Mouse (Mus musculus) lung, postnatal 25 days (tissue): Measurements from ENCODE around the gene Alox12e.
"Not testable (repeated sequence)": the region's sequence is repeated elsewhere in the genome, so short reads cannot be mapped to it uniquely, and the experiment has no call there.

Source experiments
- DNase-seq: peaks from one replicate; pipeline ENCODE4 v3.0.0; 2022; ENCODE audit warnings: low spot score

The Alox12e gene

DNA sequence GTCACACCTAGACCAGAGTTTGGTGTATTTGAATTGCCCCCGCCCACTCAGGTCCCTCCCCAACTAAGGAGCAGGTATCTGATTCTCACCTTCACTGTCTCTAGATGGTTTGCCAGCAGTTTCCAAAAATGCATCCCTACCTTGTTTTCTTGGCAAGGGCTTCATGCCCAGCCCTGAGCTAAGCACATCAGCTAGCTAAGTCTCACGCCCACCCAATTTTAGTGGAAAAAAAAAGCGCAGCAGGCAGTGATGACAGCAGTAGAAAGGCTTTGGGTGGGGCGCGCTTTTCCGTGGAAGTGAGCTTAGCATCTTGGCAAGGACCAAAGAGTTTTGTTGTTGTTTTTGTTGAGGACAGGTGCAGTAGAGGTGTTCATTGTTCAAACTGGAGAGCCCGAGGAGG is at the start of gene Alox12e:
Gene Alox12e (minus strand): TSS at position 101 of the 400 bp plus-strand sequence.
- no peak for DNase-seq

DNA sequence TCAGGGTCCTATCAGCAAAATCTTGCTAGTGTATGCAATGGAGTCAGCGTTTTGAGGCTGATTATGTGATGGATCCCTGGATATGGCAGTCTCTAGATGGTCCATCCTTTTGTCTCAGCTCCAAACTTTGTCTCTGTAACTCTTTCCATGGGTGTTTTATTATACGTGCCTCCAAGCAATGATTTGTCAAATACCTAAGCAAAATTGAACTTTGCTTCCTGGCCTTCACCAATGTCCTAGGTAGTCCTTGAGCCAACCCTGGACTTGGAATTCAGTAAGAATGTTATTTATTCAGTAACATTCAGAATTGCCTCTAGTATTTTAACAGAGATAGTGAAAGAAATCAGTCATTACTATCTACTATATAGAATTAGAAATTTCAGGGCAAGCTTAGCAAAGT is 46.2 kb upstream of the Alox12e start:
- DNase-seq, result not testable (repeated sequence)

DNA sequence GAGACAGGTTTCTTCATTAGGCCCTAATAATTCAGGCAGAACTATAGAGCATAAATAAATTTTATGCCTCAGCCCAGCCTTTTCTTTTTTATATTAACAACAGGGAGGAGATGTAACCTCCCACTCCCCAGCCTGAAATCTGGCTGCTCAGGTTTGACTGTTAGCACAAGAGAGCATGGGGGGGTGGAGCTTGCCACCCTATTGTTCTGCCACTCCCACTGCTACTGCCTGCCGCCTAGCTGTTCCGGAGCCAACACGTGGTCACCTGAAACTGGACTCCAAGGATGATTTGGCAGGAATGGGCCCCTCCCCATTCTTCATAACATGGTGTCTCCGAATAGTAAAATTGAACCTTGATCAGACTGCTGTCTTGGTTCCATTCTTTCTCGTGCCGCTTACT is 45.3 kb upstream of the Alox12e start:
- not testable (repeated sequence) for DNase-seq

DNA sequence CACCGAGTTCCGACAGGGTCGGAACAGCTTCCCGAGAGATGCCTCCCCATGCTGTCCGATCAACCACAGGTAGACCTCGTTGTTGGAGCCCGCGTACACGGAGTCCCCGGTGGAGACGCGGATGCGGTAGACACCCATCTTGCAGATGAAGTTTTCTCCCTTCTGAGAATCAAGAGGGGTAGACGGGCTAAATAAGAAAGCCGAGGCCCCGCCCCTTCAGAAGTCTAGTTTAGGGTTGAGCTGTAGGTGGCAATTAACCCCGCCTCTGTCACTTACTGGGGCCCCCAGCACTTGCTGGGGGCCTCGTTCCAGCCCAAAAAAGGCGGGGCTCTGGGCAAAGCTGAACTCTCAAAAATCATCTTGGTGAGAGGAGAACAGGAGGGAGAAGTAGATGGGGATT is 29.4 kb upstream of the Alox12e start, which contains the start of gene Alox15:
Gene Alox15 (minus strand): TSS at position 164 of the 400 bp plus-strand sequence.
- peak; percentile 4 for DNase-seq

DNA sequence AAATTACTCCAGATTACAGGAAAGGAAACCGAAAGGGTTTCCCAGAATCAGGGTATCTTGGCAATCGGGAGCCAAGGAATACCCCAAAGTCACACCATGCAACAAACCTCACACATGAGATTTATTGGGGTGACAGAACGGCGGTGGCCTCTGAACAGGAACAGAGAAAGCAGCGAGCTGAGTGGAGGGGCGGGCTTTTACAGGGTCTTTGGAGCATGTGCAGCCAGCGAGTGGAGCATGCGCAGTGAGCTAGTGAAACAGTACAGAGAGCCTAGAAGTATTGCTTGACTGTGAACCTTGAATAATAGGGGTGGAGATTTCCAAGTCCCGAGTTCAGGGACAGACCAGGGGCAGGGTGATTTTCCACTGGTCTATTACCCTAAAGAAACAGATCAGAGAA is 26.2 kb upstream of the Alox12e start:
- DNase-seq, result no peak

DNA sequence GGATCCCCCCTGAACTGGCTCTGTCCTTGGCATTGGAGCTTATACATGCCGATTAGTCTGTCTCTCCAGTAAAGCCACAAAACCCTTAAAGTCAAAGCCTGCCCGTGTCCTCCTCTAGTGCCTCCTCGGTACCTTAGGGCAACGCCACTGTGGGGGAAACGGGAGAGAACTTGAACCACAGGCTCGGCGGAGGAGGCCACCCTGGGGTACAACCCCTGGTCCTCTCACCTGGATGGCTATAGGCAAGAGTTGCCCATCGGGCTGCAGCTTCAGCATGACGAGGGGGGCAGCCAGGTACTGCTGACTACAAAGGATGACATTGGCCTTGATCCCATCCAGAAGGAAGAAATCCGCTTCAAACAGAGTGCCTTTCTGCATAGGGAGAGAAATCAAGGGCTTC is 25.4 kb upstream of the Alox12e start:
- DNase-seq, result no peak

DNA sequence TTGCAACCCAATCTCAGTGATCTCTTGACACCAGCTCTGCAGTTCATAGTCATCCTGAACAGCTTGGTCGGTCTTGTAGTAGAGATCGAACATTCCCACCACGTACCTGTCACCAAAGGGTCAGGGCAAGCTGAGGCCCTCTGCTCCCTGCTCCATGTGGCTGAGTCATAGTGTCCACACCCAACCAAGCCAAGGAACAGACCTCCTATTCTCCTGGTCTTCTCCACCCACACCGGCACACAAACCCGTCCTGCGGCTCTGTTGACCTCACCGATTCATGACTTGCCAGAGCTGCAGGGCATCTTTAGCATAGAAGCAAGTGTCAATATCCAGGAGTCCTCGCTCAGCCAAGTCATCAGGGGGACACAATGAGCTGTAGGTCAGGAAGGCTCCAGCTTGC is 23.1 kb upstream of the Alox12e start:
- no peak for DNase-seq

DNA sequence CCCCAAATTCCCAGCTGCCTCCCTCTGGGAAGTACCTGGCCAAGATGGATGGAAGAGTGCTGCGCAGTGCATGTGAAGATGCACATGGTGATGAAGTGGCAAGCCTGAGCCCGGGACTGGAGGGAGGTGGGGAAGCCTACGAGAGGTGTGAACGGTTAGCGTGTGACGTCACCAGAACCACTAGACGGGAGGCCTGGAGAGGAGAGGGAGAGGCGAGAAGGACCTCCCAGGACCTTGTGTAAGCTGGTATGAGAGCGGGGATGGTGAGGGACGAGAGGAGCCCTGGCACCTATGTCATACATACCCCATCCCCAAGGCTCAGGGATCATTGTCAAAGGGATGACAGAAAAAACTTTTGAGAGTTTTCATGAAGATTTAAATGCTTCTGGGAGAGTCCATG is 22.6 kb upstream of the Alox12e start:
- DNase-seq, result no peak

DNA sequence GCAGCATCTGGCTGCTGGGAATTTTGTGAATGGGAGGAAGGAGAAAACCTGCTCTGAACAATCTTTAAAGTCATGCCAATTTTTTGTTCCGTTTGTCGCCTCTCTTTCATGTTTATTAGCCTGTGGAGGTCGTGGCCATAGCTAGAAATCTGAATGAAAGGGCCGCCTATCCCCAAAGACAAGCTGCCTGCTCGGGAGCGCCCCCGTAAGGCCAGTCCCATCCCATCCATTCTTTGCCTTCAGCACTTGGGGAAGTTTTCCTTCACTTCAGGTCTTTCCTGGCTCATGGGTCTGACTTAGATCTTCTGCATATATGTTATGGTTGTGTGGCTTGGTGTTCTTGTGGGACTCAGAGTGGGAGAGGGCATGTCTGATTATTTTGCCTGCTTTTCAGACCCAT is 17.1 kb upstream of the Alox12e start:
- DNase-seq, result no peak

DNA sequence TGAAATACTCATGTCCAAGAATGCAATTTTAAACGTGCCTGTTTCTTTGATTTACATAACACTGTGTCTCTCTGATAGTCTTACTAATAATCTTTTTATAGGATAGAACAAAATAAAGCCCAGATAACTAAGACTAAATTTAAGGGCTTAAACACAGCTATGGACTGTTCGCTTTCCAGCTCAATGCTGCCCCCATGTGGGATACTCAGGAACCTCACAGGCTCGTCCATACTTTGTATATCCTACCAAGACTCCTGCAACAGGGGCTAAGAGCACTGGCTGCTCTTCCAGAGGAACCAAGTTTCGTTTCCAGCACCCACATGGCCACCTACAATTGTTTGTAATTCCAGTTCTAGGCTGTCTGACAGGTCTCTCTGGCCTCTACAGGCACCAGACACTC is 12.0 kb upstream of the Alox12e start:
- peak; percentile 49 for DNase-seq

DNA sequence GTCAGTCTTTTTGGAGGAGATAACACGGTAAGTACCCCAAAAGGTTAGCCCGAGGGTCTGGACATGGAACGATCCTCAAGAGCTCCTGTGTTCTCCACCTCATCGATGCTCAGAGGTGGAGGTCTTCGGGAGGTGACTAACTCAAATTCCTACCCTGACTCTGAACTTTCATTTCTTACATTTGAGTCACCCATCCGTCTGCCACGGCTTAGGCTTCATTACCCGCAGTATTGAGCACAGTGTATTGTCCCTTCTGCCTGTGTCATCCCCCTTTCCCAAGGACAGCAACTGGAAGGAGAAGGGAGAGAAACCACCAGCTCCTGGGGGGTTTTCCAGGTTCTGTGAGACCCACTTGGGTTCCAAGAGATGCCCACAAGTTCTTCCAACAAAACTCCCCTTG is 2.3 kb upstream of the Alox12e start:
- DNase-seq, result no peak

DNA sequence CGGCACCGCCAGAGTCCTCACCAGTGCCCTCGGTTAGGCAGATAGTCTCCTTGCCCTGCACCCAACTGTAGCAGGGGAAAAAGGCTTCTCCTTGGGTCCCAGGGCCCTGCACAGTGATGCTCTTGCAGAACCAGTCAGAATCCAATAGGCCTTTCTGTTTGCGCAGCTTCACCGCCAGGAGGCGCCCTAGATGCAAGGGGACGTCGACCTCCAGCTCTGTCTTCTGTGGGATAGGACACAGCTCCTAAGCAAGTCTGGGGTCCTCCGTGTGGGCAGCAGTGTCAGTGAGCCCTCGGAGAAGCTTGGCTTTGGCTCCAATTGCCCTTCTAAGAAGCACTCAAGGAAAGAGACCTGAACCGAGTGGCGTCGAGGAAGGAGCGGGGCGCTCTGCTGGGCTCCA is 764 bp downstream of the Alox12e start:
- peak; percentile 30 for DNase-seq

DNA sequence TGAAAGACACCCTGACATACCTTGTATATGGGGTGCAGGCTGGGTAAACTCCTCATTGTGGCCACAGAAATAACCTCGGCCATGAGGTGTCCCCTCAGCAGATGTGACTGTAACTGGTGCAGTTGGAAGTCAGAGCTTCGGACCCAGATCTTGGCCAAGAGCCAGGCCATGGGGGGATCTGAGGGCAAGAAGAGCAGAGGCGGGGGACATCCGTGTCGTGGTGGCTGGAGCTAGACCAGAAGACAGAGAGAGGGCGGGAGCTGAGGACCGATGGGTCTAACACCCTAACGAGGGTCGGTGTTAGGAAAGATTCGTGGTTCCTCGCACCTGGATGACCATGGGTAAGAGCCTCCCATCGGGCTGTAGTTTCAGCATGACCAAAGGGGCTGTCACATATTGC is 2.8 kb downstream of the Alox12e start:
- no peak for DNase-seq

DNA sequence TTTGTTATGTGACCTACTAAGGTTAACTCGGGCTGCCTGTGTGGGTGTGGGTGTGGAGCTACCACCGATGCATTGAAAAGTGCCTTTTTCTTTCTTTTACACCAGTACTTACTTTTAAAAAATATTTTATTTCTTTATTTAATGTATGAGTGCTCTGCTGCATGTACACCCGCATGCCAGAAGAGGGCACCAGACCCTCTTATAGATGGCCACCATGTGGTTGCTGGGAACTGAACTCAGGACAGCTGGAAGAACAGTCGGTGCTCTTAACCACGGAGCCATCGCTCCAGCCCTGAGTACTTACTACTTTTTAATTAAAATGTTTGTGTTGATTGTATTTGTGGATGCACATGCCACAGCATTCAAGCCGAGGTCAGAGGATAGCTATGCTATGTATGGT is 8.6 kb downstream of the Alox12e start:
- no peak for DNase-seq

DNA sequence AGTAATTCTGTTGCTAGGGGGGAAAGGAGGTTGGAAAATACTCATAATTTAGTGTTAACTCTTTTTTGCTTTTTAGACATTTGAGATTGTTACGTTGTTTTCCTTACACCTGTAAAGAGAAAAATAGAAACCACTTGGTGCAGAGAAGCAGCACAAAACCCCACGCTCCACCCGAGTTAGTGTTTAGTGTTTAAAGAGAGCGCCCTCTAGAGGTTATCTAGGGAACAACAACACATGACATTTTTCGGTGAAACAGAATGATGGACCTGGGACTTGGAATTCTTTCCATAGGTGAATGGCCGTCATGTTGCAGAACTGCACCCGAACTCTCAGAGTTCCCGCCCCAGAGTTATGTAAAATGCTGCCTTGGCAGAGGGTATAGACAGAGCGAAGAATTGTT is 13.1 kb downstream of the Alox12e start:
- DNase-seq, result peak; percentile 74

DNA sequence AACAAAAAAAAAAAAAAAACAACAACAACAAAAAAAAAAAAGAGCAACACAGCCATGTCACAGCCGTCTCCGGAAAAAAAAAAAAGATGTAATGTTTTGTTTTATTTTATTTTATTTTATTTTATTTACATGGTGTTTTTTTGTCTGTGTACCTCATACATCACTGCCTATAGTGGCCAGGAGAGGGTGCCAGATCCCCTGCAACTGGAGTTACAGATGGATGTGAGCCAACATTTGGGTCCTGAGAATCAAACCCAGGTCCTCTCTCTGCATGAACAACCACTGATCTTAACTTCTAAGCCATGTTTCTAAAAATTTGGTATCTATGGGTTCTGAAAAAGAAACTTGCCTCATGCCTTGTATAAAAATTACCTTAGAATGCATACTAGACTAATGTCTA is 14.1 kb downstream of the Alox12e start:
- DNase-seq, result no peak

DNA sequence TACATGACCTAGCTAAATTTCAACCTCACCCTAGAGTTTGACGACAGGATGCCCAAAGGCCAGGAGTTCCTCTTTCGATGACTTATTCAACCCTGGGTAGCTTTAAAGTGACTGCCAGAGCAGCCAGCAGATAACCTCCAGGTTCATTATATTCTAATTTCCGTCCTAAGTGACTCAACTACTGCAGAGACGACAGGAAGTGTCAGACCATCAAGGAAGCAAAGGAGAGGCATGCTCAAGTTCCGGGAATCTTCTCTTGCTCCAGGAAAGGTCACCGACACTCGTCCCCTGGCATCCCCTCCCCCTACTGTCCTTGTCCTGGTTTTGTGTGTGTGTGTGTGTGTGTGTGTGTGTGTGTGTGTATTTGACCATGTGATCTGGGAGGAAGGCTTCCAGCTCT is 16.3 kb downstream of the Alox12e start:
- peak; percentile 10 for DNase-seq

DNA sequence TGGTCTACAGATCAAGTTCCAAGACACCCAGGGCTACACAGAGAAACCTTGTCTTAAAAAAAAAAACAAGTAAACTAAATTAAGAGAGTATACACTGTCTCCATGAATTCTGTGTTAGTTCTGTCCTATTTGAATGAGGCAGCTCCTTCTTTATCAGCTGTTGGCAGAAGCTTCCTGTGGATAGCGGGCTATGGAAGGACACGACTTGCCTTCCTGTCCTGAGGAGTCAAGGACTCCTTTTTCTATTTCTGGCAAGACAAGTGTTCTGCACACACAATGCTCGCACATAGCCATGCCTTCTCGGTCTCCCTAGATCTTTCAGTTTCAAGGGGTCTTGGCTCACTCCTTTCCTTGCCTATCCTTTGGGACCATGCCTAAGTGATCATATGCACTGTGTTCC is 20.1 kb downstream of the Alox12e start:
- DNase-seq, result peak; percentile 36

DNA sequence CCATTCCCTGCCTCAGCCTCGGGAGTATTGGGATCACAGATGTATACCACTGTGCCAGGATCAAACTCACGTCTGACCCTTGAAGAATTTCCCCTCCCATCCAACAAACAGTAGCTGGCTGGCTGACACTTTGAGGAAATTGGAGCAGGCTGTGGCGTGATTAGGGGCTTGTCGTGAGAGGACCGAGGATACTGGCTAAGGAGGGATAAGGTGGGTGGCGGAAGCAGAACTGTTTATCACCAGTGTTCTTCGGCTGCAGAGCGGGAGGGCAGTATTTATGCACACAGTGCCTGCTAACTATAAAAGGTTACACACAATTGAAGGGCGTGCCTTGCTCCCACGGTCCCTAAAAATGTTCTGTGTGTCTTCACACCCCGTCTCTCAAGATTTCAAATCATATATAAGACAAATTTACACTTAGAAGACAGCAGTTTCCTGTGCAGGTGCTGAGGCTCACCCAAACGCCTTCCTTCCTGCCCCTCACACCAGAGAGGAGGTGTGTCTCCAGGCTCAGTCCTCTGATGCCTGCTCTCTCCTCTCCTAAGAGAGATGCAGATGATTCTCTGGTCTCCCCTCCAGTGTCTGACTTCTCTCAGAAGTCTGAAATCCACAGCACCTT is 24.5 kb downstream of the Alox12e start:
- peak; percentile 32 for DNase-seq

DNA sequence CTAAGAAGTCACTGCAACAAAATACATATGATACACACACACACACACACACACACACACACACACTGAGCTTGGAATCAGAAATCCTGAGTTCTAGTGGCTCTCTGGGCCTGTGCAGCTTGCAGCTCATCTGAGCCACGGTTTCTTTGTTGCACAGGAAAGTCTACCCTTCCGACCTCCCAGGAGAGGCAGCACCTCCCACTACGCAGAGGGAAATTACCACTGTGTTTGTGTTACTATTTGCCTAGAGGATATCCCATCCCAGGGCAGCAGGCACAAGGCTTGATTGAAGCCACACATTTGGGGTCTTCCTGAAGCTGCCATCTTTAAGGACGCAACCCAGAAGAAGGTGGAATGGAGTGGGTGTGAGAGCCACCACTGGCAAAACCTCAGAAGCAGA is 25.0 kb downstream of the Alox12e start:
- DNase-seq, result no peak

DNA sequence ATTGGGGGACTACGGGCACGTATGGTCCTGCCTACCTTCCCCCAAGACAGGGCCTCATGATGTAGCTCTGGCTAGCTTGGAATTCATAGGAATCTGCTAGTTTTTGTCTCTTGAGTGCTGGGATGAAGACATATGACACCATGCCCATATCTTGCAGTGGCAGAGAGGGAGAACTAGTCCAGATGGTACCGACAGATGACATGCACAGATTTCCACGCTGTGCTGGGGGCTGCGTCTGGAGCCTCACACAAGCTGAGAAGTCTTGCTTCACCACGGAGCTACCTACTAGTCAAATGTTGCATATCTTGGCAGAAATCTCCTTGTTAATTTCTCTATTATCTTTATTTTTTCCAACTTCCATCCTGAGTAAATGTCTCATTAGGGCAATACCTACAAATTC is 28.5 kb downstream of the Alox12e start:
- no peak for DNase-seq

DNA sequence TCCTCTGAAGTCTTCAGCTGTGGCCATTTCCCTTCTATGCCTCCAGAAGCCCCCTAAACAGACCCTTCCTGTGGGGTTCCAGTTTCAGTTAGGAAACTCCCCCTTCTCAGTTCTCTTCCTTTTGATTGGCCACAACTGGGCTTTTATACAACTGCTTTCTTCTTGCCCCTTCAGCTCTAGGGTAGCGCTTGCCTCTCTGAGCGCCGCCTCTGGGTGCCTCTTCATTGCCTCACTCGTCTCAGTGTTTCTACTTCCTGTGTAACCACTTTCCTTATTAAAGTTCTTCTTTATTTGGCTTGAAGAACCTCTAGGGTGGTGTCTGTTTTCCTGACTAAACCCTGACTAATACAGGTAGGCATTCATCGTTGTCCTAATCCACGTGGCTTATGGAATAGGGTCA is 31.2 kb downstream of the Alox12e start:
- no peak for DNase-seq

DNA sequence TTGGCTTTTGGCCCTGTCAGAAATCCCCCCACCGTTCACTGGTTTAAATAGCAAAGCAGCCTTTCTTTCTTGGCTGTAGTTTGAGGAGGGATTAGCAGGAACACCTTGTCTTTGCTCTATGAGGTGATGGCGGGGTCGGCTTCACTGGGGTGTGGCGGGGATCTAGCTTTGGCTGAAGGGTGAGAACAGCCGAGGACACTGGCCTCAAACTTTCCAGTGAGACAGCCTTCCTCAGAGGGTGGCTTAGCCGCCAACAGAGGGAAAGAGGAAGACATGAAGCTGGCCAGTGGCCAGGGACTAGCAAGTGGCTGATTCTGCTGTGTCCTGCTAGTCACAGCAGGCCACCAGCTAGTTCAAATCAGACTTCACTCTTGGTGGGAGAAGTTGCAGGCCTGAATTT is 33.2 kb downstream of the Alox12e start:
- DNase-seq, result no peak

DNA sequence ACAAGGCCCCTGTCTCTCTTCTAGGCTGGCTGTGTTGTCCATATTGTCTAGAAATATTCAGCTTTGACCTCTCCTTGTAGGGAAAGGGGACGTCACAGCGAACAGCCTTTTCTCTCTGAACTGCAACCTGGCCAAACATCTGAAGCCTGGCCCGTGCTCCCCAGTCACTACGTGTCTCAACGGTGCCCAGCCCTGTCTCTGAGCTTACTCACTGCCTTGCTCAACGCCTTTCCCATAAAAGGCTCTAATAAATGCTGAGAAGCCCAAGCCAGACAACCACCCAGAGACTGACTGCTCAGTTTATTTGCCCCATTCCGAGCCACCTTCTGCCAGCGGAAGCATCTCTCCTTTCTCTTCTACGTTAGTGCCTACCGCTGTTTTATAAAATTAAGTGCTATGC is 34.3 kb downstream of the Alox12e start:
- DNase-seq, result no peak

DNA sequence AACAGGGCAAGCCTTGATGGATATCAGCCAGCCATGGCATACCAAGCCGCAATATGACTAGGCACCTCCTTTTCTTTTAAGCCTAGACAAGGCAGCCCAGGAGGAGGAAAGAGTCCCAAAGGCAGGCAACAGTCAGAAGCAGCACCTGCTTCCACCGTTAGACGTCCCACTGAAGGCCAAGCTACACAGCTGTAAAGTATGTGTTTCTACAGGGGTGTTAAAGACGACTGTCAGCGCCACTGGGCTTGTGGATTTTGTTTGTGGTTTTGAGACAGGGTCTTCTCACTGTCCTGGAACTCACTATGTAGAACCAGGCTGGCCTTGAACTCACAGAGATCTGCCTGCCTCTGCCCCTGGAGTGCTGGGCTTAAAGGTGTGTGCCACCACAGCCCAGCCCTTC is 36.7 kb downstream of the Alox12e start:
- no peak for DNase-seq
